In genomic region chr10:93166382-93166769, GRCm38 (mm10) we compare ENCODE assay signal across 8 mouse cellular contexts. TPM values are rescaled to one million over a fixed set of nuclear protein-coding genes. Genes with fewer than 3 reads are reported as not detected.
DNase-seq lines count a peak whose midpoint lies in the region; ATAC-seq and TF ChIP-seq lines count a peak whose summit lies in the region.

No protein-coding gene starts in this region.

- H3K4me2 ChIP-seq in embryonic facial prominence, embryonic 12.5 days (replicated peaks), result peak overlapping the region; percentile 33
- H3K4me2 ChIP-seq in midbrain, embryonic 15.5 days, result peak overlapping the region; percentile 39

- H3K9ac ChIP-seq in embryonic facial prominence, embryonic 12.5 days, result no peak overlapping the region
- no peak overlapping the region; the same call in 1 of the 2 replicates for H3K9ac ChIP-seq in midbrain, embryonic 15.5 days

- ATAC-seq in embryonic facial prominence, embryonic 12.5 days (ENCODE audit: insufficient number of reproducible peaks, insufficient read depth, low FRiP score, low TSS enrichment), result no peak
- ATAC-seq in midbrain, embryonic 15.5 days (replicated peaks), result 0 out of 2 replicates have a peak, but pooled peaks have one; percentile 29
- ATAC-seq in inflammation-experienced regulatory T-cells, adult 6 months, result no peak

- H3K9me3 ChIP-seq in E14TG2a.4 (ENCODE audit: low read length), result no peaks in the 10 kb centered on the region
- H3K9me3 ChIP-seq in embryonic facial prominence, embryonic 12.5 days, result no peaks in the 10 kb centered on the region
- H3K9me3 ChIP-seq in midbrain, embryonic 15.5 days, result no peaks in the 10 kb centered on the region

- no peaks in the 10 kb centered on the region for H3K27me3 ChIP-seq in E14TG2a.4 (ENCODE audit: insufficient read depth, low read length)
- H3K27me3 ChIP-seq in embryonic facial prominence, embryonic 12.5 days, result no peaks in the 10 kb centered on the region
- no peaks in the 10 kb centered on the region for H3K27me3 ChIP-seq in midbrain, embryonic 15.5 days (replicated peaks)

- 14% methylated on average over 5 of the region's 5 CpGs for WGBS in embryonic facial prominence, embryonic 12.5 days
- 4% methylated on average over 5 of the region's 5 CpGs for WGBS in midbrain, embryonic 15.5 days

- peak; percentile 61 for DNase-seq in embryo, embryonic 10 days (ENCODE audit: low spot score)
- no peak for DNase-seq in embryo, embryonic 9.5 days (ENCODE audit: extremely low spot score)
- peak; percentile 80 for DNase-seq in induced T-regulatory cell, adult 2 months (ENCODE audit: low read depth)
- no peak for DNase-seq in adipocyte (ENCODE audit: low spot score)

- H3K4me3 ChIP-seq in E14TG2a.4 (replicated peaks; ENCODE audit: low read length), result peak overlapping the region; percentile 61
- no peak overlapping the region; the same call in 1 of the 2 replicates for H3K4me3 ChIP-seq in embryonic facial prominence, embryonic 12.5 days
- peak overlapping the region; percentile 15 for H3K4me3 ChIP-seq in midbrain, embryonic 15.5 days

- H3K4me1 ChIP-seq in E14TG2a.4 (replicated peaks; ENCODE audit: low read depth, low read length), result peaks cover 70% of the 10 kb centered on the region
- H3K4me1 ChIP-seq in embryonic facial prominence, embryonic 12.5 days, result peaks cover 26% of the 10 kb centered on the region
- peaks cover 42% of the 10 kb centered on the region for H3K4me1 ChIP-seq in midbrain, embryonic 15.5 days

- peak overlapping the region; percentile 69; the same call in 1 of the 2 replicates for H3K27ac ChIP-seq in embryonic facial prominence, embryonic 12.5 days
- no peak overlapping the region for H3K27ac ChIP-seq in midbrain, embryonic 15.5 days

- no peak for TF ChIP-seq CTCF in E14TG2a.4 (conservative IDR thresholded peaks at IDR 0.05; ENCODE audit: low read length)

- no peaks in the 10 kb centered on the region for H3K36me3 ChIP-seq in E14TG2a.4 (ENCODE audit: insufficient read depth, low read length)
- no peaks in the 10 kb centered on the region for H3K36me3 ChIP-seq in embryonic facial prominence, embryonic 12.5 days
- no peaks in the 10 kb centered on the region for H3K36me3 ChIP-seq in midbrain, embryonic 15.5 days (replicated peaks)

RNA-seq across cellular contexts. Expression of gene Cdk17, which starts 5.7 kb away (rescaled TPM):
- polyA plus RNA-seq in embryonic facial prominence, embryonic 12.5 days (2016; fragmentation: Nextera tagmentation; extraction: Ambion mirVana), result 26.0 and 28.2 TPM in 2 replicates
- polyA plus RNA-seq in midbrain, embryonic 15.5 days (2015; fragmentation: Nextera tagmentation; extraction: Ambion mirVana), result 42.2 and 45.7 TPM in 2 replicates
- 10 to 100 TPM; 40.0 to 51.5 (median 43.0) TPM for polyA plus RNA-seq in inflammation-experienced regulatory T-cells, adult 6 months (2017; shearing (Covaris generic))

Comparison
In these comparisons a context has a peak if more than half of its experiments do, and no peak if none do; other contexts are left out.
1. DNase-seq: peak in embryo, embryonic 10 days (single experiment) and induced T-regulatory cell, adult 2 months (single experiment); none in embryo, embryonic 9.5 days (single experiment) and adipocyte (single experiment).